Mouse (Mus musculus): ENCODE results near the gene Pcdh19. TPM values are rescaled to one million over a fixed set of nuclear protein-coding genes. Genes with fewer than 3 reads are reported as not detected.
A peak's percentile ranks its signal among the peaks of the same experiment; 100 is the strongest.

Gene Pcdh19
- total RNA-seq, 2 experiments from 2014 or later = 14.7 to 15.6 TPM

GRCm38 (mm10) chrX:133657308-133658302, 31.2 kb downstream of the Pcdh19 start:
- no peak for DNase-seq (ENCODE audit: low spot score in 2 of 2)

GRCm38 (mm10) chrX:133655876-133656538, 32.8 kb downstream of the Pcdh19 start:
- DNase-seq (ENCODE audit: low spot score in 2 of 2) = no peak

GRCm38 (mm10) chrX:133655196-133655595, 33.6 kb downstream of the Pcdh19 start:
- no peak for DNase-seq (ENCODE audit: low spot score in 2 of 2)

- DNase-seq (ENCODE audit: low spot score in 2 of 2) = no peak
Measured at GRCm38 (mm10) chrX:133653071-133653470, 35.7 kb downstream of the Pcdh19 start.

- no peak for DNase-seq (ENCODE audit: low spot score in 2 of 2)
Measured at GRCm38 (mm10) chrX:133650379-133650778, 38.4 kb downstream of the Pcdh19 start.

- DNase-seq (ENCODE audit: low spot score in 2 of 2) = no peak
Measured at GRCm38 (mm10) chrX:133647809-133648208, 41.0 kb downstream of the Pcdh19 start.

- DNase-seq (ENCODE audit: low spot score in 2 of 2) = no peak
Measured at GRCm38 (mm10) chrX:133639445-133639844, 49.3 kb downstream of the Pcdh19 start.

GRCm38 (mm10) chrX:133629538-133629937, 59.2 kb downstream of the Pcdh19 start:
- DNase-seq (ENCODE audit: low spot score in 2 of 2) = no peak

- DNase-seq (ENCODE audit: low spot score in 2 of 2) = no peak
Measured at GRCm38 (mm10) chrX:133618222-133618621, 70.6 kb downstream of the Pcdh19 start.

- DNase-seq (ENCODE audit: low spot score in 2 of 2) = peak in 1 of 2 experiments; percentile 9
Measured at GRCm38 (mm10) chrX:133605828-133606227, 83.0 kb downstream of the Pcdh19 start.

GRCm38 (mm10) chrX:133604272-133604671, 84.5 kb downstream of the Pcdh19 start:
- peak in 1 of 2 experiments; percentile 28 for DNase-seq (ENCODE audit: low spot score in 2 of 2)

- DNase-seq (ENCODE audit: low spot score in 2 of 2) = peak in 1 of 2 experiments; percentile 8
Measured at GRCm38 (mm10) chrX:133602068-133602467, 86.7 kb downstream of the Pcdh19 start.

- DNase-seq (ENCODE audit: low spot score in 2 of 2) = no peak
Measured at GRCm38 (mm10) chrX:133601658-133602057, 87.1 kb downstream of the Pcdh19 start.

- DNase-seq (ENCODE audit: low spot score in 2 of 2) = no peak
Measured at GRCm38 (mm10) chrX:133601195-133601594, 87.6 kb downstream of the Pcdh19 start.

GRCm38 (mm10) chrX:133575601-133576382, 113.0 kb downstream of the Pcdh19 start:
- DNase-seq (ENCODE audit: low spot score in 2 of 2) = no peak

GRCm38 (mm10) chrX:133565355-133565754, 123.4 kb downstream of the Pcdh19 start:
- no peak for DNase-seq (ENCODE audit: low spot score in 2 of 2)

Other genes with a start within 250 kb of the Pcdh19 start
- gene Tnmd, start 162.0 kb upstream of the Pcdh19 start, total RNA-seq (2021) = 100 to 1,000 TPM; 127 to 255 TPM
- gene Tspan6, start 209.4 kb upstream of the Pcdh19 start, total RNA-seq (2021) = 10 to 100 TPM; 28.7 to 33.7 TPM
- gene Srpx2, start 219.4 kb upstream of the Pcdh19 start, total RNA-seq (2021) = 10 to 100 TPM; 21.7 to 22.6 TPM

Data from gastrocnemius, postnatal 4 days (tissue).